Mouse (Mus musculus) myocyte (in vitro differentiated cells): ENCODE results near the gene Cav1.

ENCODE experiments used
- CEBPB ChIP-seq: IDR thresholded peaks from 2 replicates; pipeline ENCODE4 v1.6.1; 2011; ENCODE audit warnings: mild to moderate bottlenecking, moderate library complexity; ENCODE audit not compliant: poor library complexity, insufficient read depth, severe bottlenecking
- E2F4 ChIP-seq: IDR thresholded peaks from one replicate; pipeline ENCODE4 v1.6.1; 2011; ENCODE audit warnings: mild to moderate bottlenecking, control low read depth, moderate library complexity; ENCODE audit not compliant: insufficient read depth
- MAX ChIP-seq: IDR thresholded peaks from one replicate; pipeline ENCODE4 v1.6.1; 2011; ENCODE audit warnings: low read depth, mild to moderate bottlenecking, control low read depth
- MYOD1 ChIP-seq, 3 experiments: IDR thresholded peaks; one replicate each; pipeline ENCODE4 v1.6.1; 2011; ENCODE audit warnings: control low read depth in 2 of 3, low read depth in 2 of 3, mild to moderate bottlenecking in 2 of 3, moderate library complexity in 1 of 3; ENCODE audit not compliant: insufficient read length in 2 of 3, control insufficient read depth in 1 of 3
- MYOG ChIP-seq, 3 experiments: IDR thresholded peaks; one replicate each; pipeline ENCODE4 v1.6.1; 2011; ENCODE audit warnings: control low read depth in 2 of 3, low read depth in 2 of 3, mild to moderate bottlenecking in 2 of 3; ENCODE audit not compliant: insufficient read length in 2 of 3, control insufficient read depth in 1 of 3, insufficient read depth in 1 of 3
- POLR2A ChIP-seq: IDR thresholded peaks from one replicate; pipeline ENCODE4 v1.6.1; 2011; ENCODE audit warnings: low read depth, mild to moderate bottlenecking, control low read depth, moderate library complexity; ENCODE audit not compliant: insufficient read length
- POLR2AphosphoS2 ChIP-seq: IDR thresholded peaks from one replicate; pipeline ENCODE4 v1.6.1; 2011; ENCODE audit warnings: low read depth, control low read depth; ENCODE audit not compliant: insufficient read length
- REST ChIP-seq: IDR thresholded peaks from one replicate; pipeline ENCODE4 v1.6.1; 2011; ENCODE audit warnings: mild to moderate bottlenecking, control low read depth, moderate library complexity; ENCODE audit not compliant: insufficient read depth, insufficient read length
- SRF ChIP-seq: IDR thresholded peaks from one replicate; pipeline ENCODE4 v1.6.1; 2011; ENCODE audit warnings: low read depth; ENCODE audit not compliant: control insufficient read depth, insufficient read length
- TCF12 ChIP-seq: IDR thresholded peaks from one replicate; pipeline ENCODE4 v1.6.1; 2011; ENCODE audit warnings: mild to moderate bottlenecking, control low read depth; ENCODE audit not compliant: poor library complexity, insufficient read depth, severe bottlenecking
- TCF3 ChIP-seq: IDR thresholded peaks from one replicate; pipeline ENCODE4 v1.6.1; 2011; ENCODE audit warnings: low read depth, control low read depth; ENCODE audit not compliant: insufficient read length
- USF1 ChIP-seq: IDR thresholded peaks from one replicate; pipeline ENCODE4 v1.6.1; 2011; ENCODE audit warnings: low read depth, mild to moderate bottlenecking, control low read depth, moderate library complexity

DNA sequence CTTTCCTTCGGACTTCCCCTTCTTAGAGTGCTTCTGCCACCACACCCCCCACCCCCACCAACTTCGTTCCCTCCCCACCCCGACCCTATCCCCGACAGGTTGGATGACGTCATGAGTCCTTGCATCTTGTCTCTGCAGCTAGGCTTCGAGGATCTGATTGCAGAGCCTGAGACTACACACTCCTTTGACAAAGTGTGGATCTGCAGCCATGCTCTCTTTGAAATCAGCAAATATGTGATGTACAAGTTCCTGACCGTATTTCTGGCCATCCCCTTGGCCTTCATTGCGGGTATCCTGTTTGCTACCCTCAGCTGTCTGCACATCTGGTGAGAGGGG is 24.4 kb upstream of the Cav1 start:
- no peak for TF ChIP-seq REST
- TF ChIP-seq TCF3, result no peak
- no peak for TF ChIP-seq USF1
- TF ChIP-seq POLR2A, result no peak
- TF ChIP-seq MYOG (IDR thresholded peaks at IDR 0.05; ENCODE audit: control insufficient read depth in 1 of 3, insufficient read depth in 1 of 3, insufficient read length in 2 of 3, low read depth in 2 of 3), result no peak
- TF ChIP-seq POLR2AphosphoS2, result no peak
- no peak for TF ChIP-seq CEBPB
- TF ChIP-seq E2F4, result no peak
- TF ChIP-seq TCF12, result no peak
- no peak for TF ChIP-seq MYOD1 (IDR thresholded peaks at IDR 0.05; ENCODE audit: control insufficient read depth in 1 of 3, insufficient read length in 2 of 3, low read depth in 2 of 3)
- no peak for TF ChIP-seq SRF
- no peak for TF ChIP-seq MAX
